Mouse (Mus musculus) limb, embryonic 11.5 days (tissue): ENCODE data around the gene Tmem115. TPM values are rescaled to one million over a fixed set of nuclear protein-coding genes. Genes with fewer than 3 reads are reported as not detected.

Source experiments
- ATAC-seq: fragments of 200-750 bp; cut with Nextera tagmentation; 2 replicates; pipeline ENCODE4 v1.8.0; 2017; ENCODE audit warnings: low read depth; ENCODE audit not compliant: insufficient number of reproducible peaks, low FRiP score, low TSS enrichment
- DNase-seq: peaks from one replicate; pipeline ENCODE4 v3.0.0-alpha.2; 2015; ENCODE audit warnings: low spot score
- H3K27ac ChIP-seq: fragments of 300-500 bp; sonication (generic); replicated peaks from 2 replicates; pipeline ENCODE4 v1.5.1; 2014; ENCODE audit warnings: low read depth, mild to moderate bottlenecking, low read length
- H3K27me3 ChIP-seq: fragments of 300-500 bp; sonication (generic); 2 replicates; pipeline ENCODE4 v1.6.1; 2014; ENCODE audit warnings: mild to moderate bottlenecking, low read length, mixed read lengths; ENCODE audit not compliant: control insufficient read depth, insufficient read depth
- H3K36me3 ChIP-seq: fragments of 300-500 bp; sonication (generic); 2 replicates; pipeline ENCODE4 v1.6.1; 2014; ENCODE audit warnings: mild to moderate bottlenecking, low read length, moderate library complexity, mixed read lengths; ENCODE audit not compliant: control insufficient read depth, insufficient read depth
- H3K4me1 ChIP-seq: fragments of 300-500 bp; sonication (generic); 2 replicates; pipeline ENCODE4 v1.6.1; 2014; ENCODE audit warnings: low read length, mixed read lengths; ENCODE audit not compliant: control insufficient read depth, insufficient read depth
- H3K4me2 ChIP-seq: fragments of 300-500 bp; sonication (generic); 2 replicates; pipeline ENCODE4 v1.6.1; 2014; ENCODE audit warnings: low read depth, mild to moderate bottlenecking, moderate library complexity; ENCODE audit not compliant: severe bottlenecking
- H3K4me3 ChIP-seq: fragments of 300-500 bp; sonication (generic); 2 replicates; pipeline ENCODE4 v1.5.1; 2014; ENCODE audit warnings: low read depth, low read length
- H3K9ac ChIP-seq: fragments of 300-500 bp; sonication (generic); 2 replicates; pipeline ENCODE4 v1.6.1; 2014; ENCODE audit warnings: mild to moderate bottlenecking, low read length
- H3K9me3 ChIP-seq: fragments of 300-500 bp; sonication (generic); 2 replicates; pipeline ENCODE4 v1.6.1; 2016; ENCODE audit warnings: low read length; ENCODE audit not compliant: control insufficient read depth
- WGBS: fragments of 180-500 bp; shearing (Covaris S2); extraction: QIAGEN DNeasy Blood & Tissue Kit; methylation state at CpG from one replicate; pipeline ENCODE4 v1.1.7; 2014; 5-methylcytosine and 5-hydroxymethylcytosine counted together
- polyA plus RNA-seq: library from polyadenylated mRNA; unstranded; fragments of >200 nt; fragmentation: Nextera tagmentation; extraction: Ambion mirVana; gene quantifications from 2 replicates; pipeline ENCODE4 v1.2.1, GENCODE M21; 2014

The Tmem115 gene
- polyA plus RNA-seq, 1 experiment from 2014 or later = 42.8 TPM

DNA sequence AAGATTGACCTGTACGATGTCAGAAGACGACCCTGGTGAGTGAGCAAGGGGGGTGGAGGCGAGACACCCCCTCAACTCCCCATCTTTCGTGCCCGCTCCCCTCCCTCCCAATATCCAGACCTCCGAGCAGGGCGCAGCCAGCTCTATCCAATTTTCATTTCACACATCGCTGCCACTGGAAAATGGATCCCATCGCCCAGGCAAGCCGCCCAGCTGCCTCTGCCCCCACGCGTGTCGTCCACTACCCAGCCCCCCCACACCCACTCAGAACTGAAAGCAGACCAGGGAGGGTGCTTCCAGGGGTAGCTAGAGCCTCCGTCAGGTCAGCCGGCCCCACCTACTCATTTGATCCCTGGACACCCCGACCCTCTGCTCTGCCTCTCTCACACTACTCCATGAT lies 21.4 kb upstream of the Tmem115 start:
- no peaks in the 10 kb centered on the region for H3K9me3 ChIP-seq
- H3K4me2 ChIP-seq = no peak overlapping the region
- no peak overlapping the region for H3K4me3 ChIP-seq
- no peak overlapping the region for H3K27ac ChIP-seq
- ATAC-seq (no peak), DNase-seq (no peak)
- 85% methylated on average over 16 of the region's 16 CpGs for whole genome bisulfite sequencing
- H3K4me1 ChIP-seq = peaks cover 3% of the 10 kb centered on the region; the same call in 1 of the 2 replicates
- H3K27me3 ChIP-seq = no peaks in the 10 kb centered on the region; the same call in none of the 2 replicates
- no peak overlapping the region for H3K9ac ChIP-seq
- H3K36me3 ChIP-seq = no peaks in the 10 kb centered on the region

- DNase-seq = peak; percentile 94
- Histone ChIP-seq H3K27me3 (no peaks in the 10 kb centered on the region; the same call in 1 of the 2 replicates), H3K4me2 (no peak overlapping the region), H3K9me3 (no peaks in the 10 kb centered on the region), H3K9ac (no peak overlapping the region), H3K27ac (no peak overlapping the region), H3K4me3 (no peak overlapping the region), H3K36me3 (no peaks in the 10 kb centered on the region), H3K4me1 (no peaks in the 10 kb centered on the region)
- 0 out of 2 replicates have a peak, but pooled peaks have one; percentile 42 for ATAC-seq
- 19% methylated on average over 14 of the region's 14 CpGs for WGBS
Observed at GRCm38 (mm10) chr9:107514303-107514955, 19.3 kb upstream of the Tmem115 start.

DNA sequence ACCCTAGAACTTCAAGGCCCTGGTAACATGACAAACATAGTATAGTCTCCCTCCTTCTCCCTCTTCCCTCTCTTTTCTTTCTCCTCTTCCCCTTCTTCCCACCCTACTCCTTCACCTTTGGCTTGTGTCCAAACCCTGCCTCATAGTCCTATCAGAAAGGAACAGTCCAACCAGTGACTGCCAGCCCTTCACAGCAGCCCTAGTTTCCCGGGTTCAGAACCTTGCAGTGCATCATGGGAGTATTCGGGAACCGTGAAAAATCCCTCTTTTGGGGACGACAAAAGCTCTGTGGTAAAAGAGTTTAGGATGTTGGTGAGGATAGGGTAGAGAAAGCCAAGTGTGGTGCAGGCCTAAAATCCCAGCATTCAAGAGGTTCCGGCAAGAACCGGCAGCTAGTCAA lies 13.4 kb upstream of the Tmem115 start:
- 74% methylated on average over 6 of the region's 6 CpGs for WGBS
- H3K4me3 ChIP-seq = no peak overlapping the region
- DNase-seq (no peak), ATAC-seq (no peak)
- H3K27ac ChIP-seq = no peak overlapping the region
- H3K27me3 ChIP-seq = peaks cover 4% of the 10 kb centered on the region
- no peaks in the 10 kb centered on the region for H3K36me3 ChIP-seq
- no peak overlapping the region for H3K4me2 ChIP-seq
- H3K9me3 ChIP-seq = no peaks in the 10 kb centered on the region
- H3K9ac ChIP-seq = no peak overlapping the region
- H3K4me1 ChIP-seq = peaks cover 8% of the 10 kb centered on the region; the same call in 1 of the 2 replicates

DNA sequence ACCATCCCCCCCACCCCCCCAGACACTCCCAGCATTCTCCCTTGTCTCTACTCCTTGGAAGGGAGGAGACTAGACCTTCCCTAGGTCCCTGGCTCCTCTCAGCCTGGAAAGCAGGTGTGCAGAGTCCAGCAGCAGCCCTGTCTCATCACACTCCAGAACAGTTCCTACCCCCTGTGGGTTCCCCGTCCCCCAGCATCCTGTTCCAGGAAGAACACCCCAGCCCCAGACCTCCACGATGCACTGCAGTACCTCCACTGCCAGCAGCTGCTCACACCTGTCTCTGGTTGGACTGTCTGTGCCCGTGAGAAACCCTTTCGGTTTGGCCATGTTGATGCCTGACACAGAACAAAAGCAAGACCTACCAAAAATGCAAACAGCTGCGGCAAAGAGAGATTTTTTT lies 12.6 kb upstream of the Tmem115 start:
- no peak overlapping the region for H3K9ac ChIP-seq
- 62% methylated on average over 5 of the region's 5 CpGs for WGBS
- H3K36me3 ChIP-seq = no peaks in the 10 kb centered on the region
- no peak overlapping the region for H3K4me2 ChIP-seq
- peaks cover 8% of the 10 kb centered on the region; the same call in 1 of the 2 replicates for H3K4me1 ChIP-seq
- H3K4me3 ChIP-seq = no peak overlapping the region
- ATAC-seq (no peak), DNase-seq (no peak)
- no peak overlapping the region for H3K27ac ChIP-seq
- peaks cover 11% of the 10 kb centered on the region for H3K27me3 ChIP-seq
- H3K9me3 ChIP-seq = no peaks in the 10 kb centered on the region

- ATAC-seq = no peak
- no peak for DNase-seq
- Histone ChIP-seq H3K27me3 (peaks cover 18% of the 10 kb centered on the region), H3K4me1 (peaks cover 12% of the 10 kb centered on the region; the same call in 1 of the 2 replicates), H3K27ac (no peak overlapping the region), H3K9ac (peak overlapping the region; percentile 35; the same call in 1 of the 2 replicates), H3K4me2 (peak overlapping the region; percentile 13; the same call in 1 of the 2 replicates), H3K36me3 (no peaks in the 10 kb centered on the region), H3K4me3 (no peak overlapping the region), H3K9me3 (no peaks in the 10 kb centered on the region)
- 27% methylated on average over 25 of the region's 25 CpGs for WGBS
Observed at GRCm38 (mm10) chr9:107521711-107522399, 11.9 kb upstream of the Tmem115 start.

DNA sequence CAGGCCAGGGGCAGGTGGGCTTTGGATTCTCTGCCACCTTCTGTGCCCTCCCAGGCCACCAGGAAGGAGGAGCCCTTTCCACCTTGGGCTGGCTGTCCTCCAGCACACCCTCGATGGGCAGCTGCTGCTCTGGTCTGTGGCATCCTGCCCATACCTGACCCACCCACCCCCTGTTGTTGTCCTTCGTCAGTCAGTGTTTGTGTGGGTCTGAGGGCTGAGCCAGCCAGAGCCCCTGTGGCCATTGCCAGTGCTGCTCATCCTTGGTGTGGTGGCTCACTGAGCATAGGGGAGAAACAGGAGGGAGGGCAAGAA lies 11.4 kb upstream of the Tmem115 start:
- Histone ChIP-seq H3K36me3 (no peaks in the 10 kb centered on the region), H3K27ac (no peak overlapping the region), H3K4me1 (peaks cover 15% of the 10 kb centered on the region), H3K4me3 (no peak overlapping the region), H3K4me2 (peak overlapping the region; percentile 13; the same call in 1 of the 2 replicates), H3K9ac (peak overlapping the region; percentile 35; the same call in 1 of the 2 replicates), H3K27me3 (peaks cover 23% of the 10 kb centered on the region), H3K9me3 (no peaks in the 10 kb centered on the region)
- WGBS = 50% methylated on average over 2 of the region's 2 CpGs
- DNase-seq (no peak), ATAC-seq (no peak)

GRCm38 (mm10) chr9:107526198-107527026 lies 7.3 kb upstream of the Tmem115 start:
- Histone ChIP-seq H3K27ac (no peak overlapping the region), H3K9ac (no peak overlapping the region), H3K4me3 (peak overlapping the region; percentile 24), H3K27me3 (peaks cover 32% of the 10 kb centered on the region), H3K4me2 (peak overlapping the region; percentile 53), H3K36me3 (no peaks in the 10 kb centered on the region), H3K9me3 (no peaks in the 10 kb centered on the region), H3K4me1 (peaks cover 13% of the 10 kb centered on the region)
- 6% methylated on average over 44 of the region's 44 CpGs for WGBS
- ATAC-seq (peak; percentile 52; the same call in 1 of the 2 replicates), DNase-seq (peak; percentile 85)
